In genomic region chr1:83059278-83059677, GRCm38 (mm10) we compare ENCODE assay signal across 37 mouse cellular contexts. TPM values are rescaled to one million over a fixed set of nuclear protein-coding genes. Genes with fewer than 3 reads are reported as not detected.
"Had no signal": no experiment of that assay in that cellular context is flagged by ENCODE, and none has a peak within 500 bp of the region (broad histone marks: within the 10 kb centered on the region; RNA-seq: fewer than 3 reads in every experiment).

Gene A030005K14Rik, minus strand, starts transcription at chr1:83059378.

- H3K4me3 ChIP-seq: gastrocnemius, adult 2 months; hindbrain, embryonic 10.5 days; hindbrain, embryonic 12.5 days; layer of hippocampus, adult 2 months; left cerebral cortex, adult 2 months; limb, embryonic 10.5 days; limb, embryonic 12.5 days; liver, embryonic 12.5 days had no signal

- ATAC-seq: hindbrain, embryonic 16.5 days; inflammation-experienced regulatory T-cells, adult 6 months; liver, embryonic 12.5 days had no signal

- H3K27me3 ChIP-seq: hindbrain, embryonic 12.5 days; limb, embryonic 12.5 days; liver, embryonic 12.5 days had no signal

- DNase-seq: gastrocnemius, adult 2 months; gastrocnemius, postnatal 10 days; gastrocnemius, postnatal 25 days; heart, adult 18-20 months; heart, postnatal 4 days; kidney, adult 18-20 months; kidney, postnatal 10 days; kidney, postnatal 25 days; kidney, postnatal 4 days had no signal

- H3K4me1 ChIP-seq: hindbrain, embryonic 10.5 days; hindbrain, embryonic 12.5 days; limb, embryonic 10.5 days; limb, embryonic 12.5 days; liver, embryonic 12.5 days had no signal

- H3K9ac ChIP-seq: hindbrain, embryonic 12.5 days; hindbrain, embryonic 14.5 days; limb, embryonic 12.5 days; liver, embryonic 12.5 days; liver, embryonic 14.5 days had no signal

- H3K4me2 ChIP-seq: heart, embryonic 11.5 days; hindbrain, embryonic 12.5 days; hindbrain, embryonic 14.5 days; limb, embryonic 12.5 days; liver, embryonic 12.5 days had no signal

- H3K27ac ChIP-seq: gastrocnemius, adult 2 months; hindbrain, embryonic 10.5 days; hindbrain, embryonic 12.5 days; hindbrain, embryonic 14.5 days; layer of hippocampus, adult 2 months; left cerebral cortex, adult 2 months; limb, embryonic 10.5 days; limb, embryonic 12.5 days; liver, embryonic 12.5 days; liver, embryonic 14.5 days had no signal

- H3K36me3 ChIP-seq: hindbrain, embryonic 10.5 days; hindbrain, embryonic 12.5 days; limb, embryonic 10.5 days; limb, embryonic 12.5 days; liver, embryonic 12.5 days had no signal

- H3K9me3 ChIP-seq: hindbrain, embryonic 10.5 days; hindbrain, embryonic 12.5 days; limb, embryonic 10.5 days; limb, embryonic 12.5 days; liver, embryonic 12.5 days had no signal

RNA-seq across cellular contexts. Expression of gene A030005K14Rik, which starts in this region (rescaled TPM):
- total RNA-seq: gastrocnemius, adult 2 months; gastrocnemius, postnatal 10 days; gastrocnemius, postnatal 25 days; gastrocnemius, postnatal 4 days; granulocyte monocyte progenitor cell, adult 5-6 weeks; heart, adult 18-20 months; heart, adult 8-10 months; heart, postnatal 10 days; heart, postnatal 25 days; heart, postnatal 4 days; layer of hippocampus, adult 2 months; layer of hippocampus, postnatal 10 days; layer of hippocampus, postnatal 25 days; left cerebral cortex, adult 2 months; left cerebral cortex, postnatal 14 days; left cerebral cortex, postnatal 36 days; liver, adult 2 months had no signal
- polyA plus RNA-seq: frontal cortex, adult 2 months; heart, embryonic 11.5 days; heart, embryonic 14.5 days; hindbrain, embryonic 10.5 days; hindbrain, embryonic 12.5 days; hindbrain, embryonic 14.5 days; hindbrain, embryonic 16.5 days; inflammation-experienced regulatory T-cells, adult 6 months; intestine, postnatal 0 days; kidney, embryonic 14.5 days; kidney, embryonic 16.5 days; limb, embryonic 10.5 days; limb, embryonic 12.5 days; limb, embryonic 14.5 days; liver, adult 2 months; liver, embryonic 12.5 days; liver, embryonic 14.5 days had no signal
